Mouse (Mus musculus) lung, postnatal 4 days (tissue): ENCODE data around the gene Tmem176a.
"Not testable (repeated sequence)": the region's sequence is repeated elsewhere in the genome, so short reads cannot be mapped to it uniquely, and the experiment has no call there.

Experiments used
- DNase-seq, 2 experiments: peaks; one replicate each; pipeline ENCODE4 v3.0.0; 2021

Gene Tmem176a

GRCm38 (mm10) chr6:48842111-48842842 is 1.6 kb downstream of the Tmem176a start:
- peak; percentile 59 to 71 for DNase-seq

GRCm38 (mm10) chr6:48845086-48845485 is 4.4 kb downstream of the Tmem176a start:
- no peak for DNase-seq

GRCm38 (mm10) chr6:48851820-48852491 is 11.2 kb downstream of the Tmem176a start:
- peak; percentile 66 to 82 for DNase-seq

GRCm38 (mm10) chr6:48854155-48854554 is 13.4 kb downstream of the Tmem176a start:
- no peak for DNase-seq

- peak; percentile 69 to 84 for DNase-seq
Observed at GRCm38 (mm10) chr6:48857613-48858302, 17.0 kb downstream of the Tmem176a start.

- DNase-seq, result peak; percentile 77
Observed at GRCm38 (mm10) chr6:48860130-48860815, 19.6 kb downstream of the Tmem176a start.

- DNase-seq, result no peak
Observed at GRCm38 (mm10) chr6:48860851-48861250, 20.1 kb downstream of the Tmem176a start.

GRCm38 (mm10) chr6:48861616-48862280 is 21.0 kb downstream of the Tmem176a start:
- peak in 1 of 2 experiments; percentile 57 for DNase-seq

- peak in 1 of 2 experiments; percentile 39 for DNase-seq
Observed at GRCm38 (mm10) chr6:48862816-48863215, 22.1 kb downstream of the Tmem176a start.

GRCm38 (mm10) chr6:48863488-48863887 is 22.8 kb downstream of the Tmem176a start:
- DNase-seq, result no peak

- no peak for DNase-seq
Observed at GRCm38 (mm10) chr6:48864181-48864580, 23.5 kb downstream of the Tmem176a start.

- no peak for DNase-seq
Observed at GRCm38 (mm10) chr6:48864723-48865122, 24.0 kb downstream of the Tmem176a start.

GRCm38 (mm10) chr6:48865152-48865745 is 24.5 kb downstream of the Tmem176a start:
- DNase-seq, result no peak

- not testable (repeated sequence) for DNase-seq
Observed at GRCm38 (mm10) chr6:48866355-48866950, 25.7 kb downstream of the Tmem176a start.

- DNase-seq, result no peak
Observed at GRCm38 (mm10) chr6:48867158-48867557, 26.4 kb downstream of the Tmem176a start.

GRCm38 (mm10) chr6:48869774-48870173 is 29.1 kb downstream of the Tmem176a start:
- DNase-seq, result no peak

- no peak for DNase-seq
Observed at GRCm38 (mm10) chr6:48872596-48872995, 31.9 kb downstream of the Tmem176a start, which contains the start of gene Aoc1. TSS of gene Aoc1 (plus strand) at chr6:48872896.

- DNase-seq, result no peak
Observed at GRCm38 (mm10) chr6:48874576-48874975, 33.9 kb downstream of the Tmem176a start.

GRCm38 (mm10) chr6:48875515-48875914 is 34.8 kb downstream of the Tmem176a start:
- no peak for DNase-seq

GRCm38 (mm10) chr6:48876510-48877135 is 35.9 kb downstream of the Tmem176a start:
- no peak for DNase-seq

- DNase-seq, result no peak
Observed at GRCm38 (mm10) chr6:48894203-48894602, 53.5 kb downstream of the Tmem176a start.
